Comparison of ENCODE assay signal across 24 mouse cellular contexts in the genomic region with DNA sequence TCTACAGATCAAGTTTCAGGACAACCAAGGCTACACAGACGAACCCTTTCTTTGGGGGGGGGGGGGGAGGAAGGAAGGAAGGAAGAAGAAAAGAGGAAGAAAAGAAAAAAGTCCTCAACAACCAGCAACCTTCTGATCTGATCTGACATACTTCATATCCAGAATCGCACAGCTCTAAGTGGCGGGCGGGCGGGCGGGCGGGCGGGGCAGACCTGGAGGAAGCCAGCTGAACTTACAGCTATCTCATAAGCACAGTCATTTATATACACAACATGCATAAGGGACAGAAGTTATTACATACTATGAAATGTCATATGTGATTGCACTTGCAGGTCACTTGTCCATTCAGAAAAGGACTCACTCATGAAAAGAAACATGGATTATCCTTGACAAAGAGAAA. TPM values are rescaled to one million over a fixed set of nuclear protein-coding genes. Genes with fewer than 3 reads are reported as not detected.
"Had no signal": no experiment of that assay in that cellular context is flagged by ENCODE, and none has a peak within 500 bp of the region (broad histone marks: within the 10 kb centered on the region; RNA-seq: fewer than 3 reads in every experiment).

No protein-coding gene starts in this region.

- H3K36me3 ChIP-seq: kidney, embryonic 15.5 days; limb, embryonic 15.5 days; midbrain, embryonic 12.5 days; neural tube, embryonic 12.5 days had no signal

- H3K9ac ChIP-seq: kidney, embryonic 15.5 days; limb, embryonic 15.5 days; lung, embryonic 14.5 days; midbrain, embryonic 12.5 days; neural tube, embryonic 12.5 days had no signal

- H3K27ac ChIP-seq: kidney, embryonic 15.5 days; limb, embryonic 15.5 days; midbrain, embryonic 12.5 days; neural tube, embryonic 12.5 days; stomach, postnatal 0 days had no signal

- H3K27me3 ChIP-seq: kidney, embryonic 15.5 days; limb, embryonic 15.5 days; midbrain, embryonic 12.5 days; neural tube, embryonic 12.5 days had no signal

- H3K4me3 ChIP-seq: kidney, embryonic 15.5 days; limb, embryonic 15.5 days; midbrain, embryonic 12.5 days; neural tube, embryonic 12.5 days had no signal

- DNase-seq: kidney, adult 2 months; kidney, postnatal 14 days; layer of hippocampus, adult 9-11 months; layer of hippocampus, postnatal 36 days; lung, embryonic 14.5 days; lung, postnatal 10 days; lung, postnatal 4 days; thymus, adult 18-20 months; thymus, postnatal 25 days had no signal

- H3K9me3 ChIP-seq: kidney, embryonic 15.5 days; limb, embryonic 15.5 days; midbrain, embryonic 12.5 days; neural tube, embryonic 12.5 days had no signal

- ATAC-seq: intestine, embryonic 16.5 days had no signal

- H3K4me2 ChIP-seq: kidney, embryonic 15.5 days; limb, embryonic 15.5 days; lung, embryonic 14.5 days; midbrain, embryonic 12.5 days; neural tube, embryonic 12.5 days had no signal

RNA-seq across cellular contexts. Expression of a gene that starts 46.8 kb away (rescaled TPM):
- total RNA-seq: layer of hippocampus, postnatal 36 days; left cerebral cortex, adult 8-10 months; megakaryocyte, adult 5-6 weeks; midbrain, postnatal 0 days; neutrophil, adult 5-6 weeks had no signal
- polyA plus RNA-seq: intestine, embryonic 16.5 days; kidney, adult 2 months; kidney, embryonic 15.5 days; large intestine, adult 2 months; lung, embryonic 14.5 days; midbrain, embryonic 12.5 days; midbrain, postnatal 0 days; spleen, adult 2 months; stomach, postnatal 0 days; urinary bladder, adult 2 months had no signal

RNA-seq across cellular contexts. Expression of a gene that starts 51.4 kb away (rescaled TPM):
- total RNA-seq: layer of hippocampus, postnatal 36 days; left cerebral cortex, postnatal 25 days; megakaryocyte, adult 5-6 weeks; midbrain, postnatal 0 days; neutrophil, adult 5-6 weeks had no signal
- polyA plus RNA-seq: intestine, embryonic 16.5 days; kidney, adult 2 months; kidney, embryonic 15.5 days; large intestine, adult 2 months; limb, embryonic 11.5 days; limb, embryonic 15.5 days; lung, embryonic 14.5 days; midbrain, embryonic 12.5 days; midbrain, postnatal 0 days; neural tube, embryonic 12.5 days; spleen, adult 2 months; stomach, postnatal 0 days; urinary bladder, adult 2 months had no signal
